ENCODE assay signal across 8 mouse cellular contexts in the genomic region with DNA sequence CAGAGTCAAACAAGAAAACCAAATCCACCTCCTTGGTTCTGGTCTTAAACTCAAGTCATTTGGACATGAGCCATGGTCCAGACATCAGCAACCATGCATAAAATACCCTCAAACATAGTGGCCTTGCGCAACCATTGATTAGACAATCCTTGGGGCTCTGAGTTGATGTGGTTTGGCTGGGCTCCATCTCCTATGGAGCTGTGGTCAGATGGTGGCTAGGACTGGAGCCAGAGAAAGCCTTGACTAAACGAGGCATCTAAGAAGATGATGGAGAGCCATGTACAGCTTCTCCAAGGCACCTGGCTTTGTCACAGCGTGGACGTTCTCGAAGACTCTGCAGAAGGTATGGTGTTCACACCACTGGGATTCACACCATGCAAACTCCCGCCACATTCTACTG.
DNase-seq lines count a peak whose midpoint lies in the region; ATAC-seq lines count a peak whose summit lies in the region.

No protein-coding gene starts in this region.

- H3K36me3 ChIP-seq in kidney, embryonic 16.5 days (ENCODE audit: insufficient read depth, low read length) = no peaks in the 10 kb centered on the region; the same call in 1 of the 2 replicates

- peaks cover 28% of the 10 kb centered on the region for H3K4me1 ChIP-seq in kidney, embryonic 16.5 days (ENCODE audit: insufficient read depth, low read length)

- no peak overlapping the region for H3K27ac ChIP-seq in kidney, embryonic 16.5 days (ENCODE audit: low read length)

- no peak overlapping the region for H3K4me2 ChIP-seq in kidney, embryonic 16.5 days (replicated peaks; ENCODE audit: low read depth, low read length)

- H3K27me3 ChIP-seq in kidney, embryonic 16.5 days (ENCODE audit: insufficient read depth, low read length) = no peaks in the 10 kb centered on the region

- ATAC-seq in kidney, embryonic 16.5 days (ENCODE audit: low FRiP score, low TSS enrichment) = no peak

- no peak overlapping the region for H3K4me3 ChIP-seq in kidney, embryonic 16.5 days (ENCODE audit: low read length)

- no peak overlapping the region for H3K9ac ChIP-seq in kidney, embryonic 16.5 days (replicated peaks; ENCODE audit: low read length)

- H3K9me3 ChIP-seq in kidney, embryonic 16.5 days (ENCODE audit: low read length) = no peaks in the 10 kb centered on the region

- peak; percentile 59 for DNase-seq in kidney, adult 11 months
- peak; percentile 2 for DNase-seq in MEL-GATA-1-ER (ENCODE audit: extremely low read depth, low read depth)
- peak; percentile 55 for DNase-seq in cerebellum, adult 8-10 months
- peak; percentile 50 to 67 for DNase-seq in lung, adult 18-20 months
- DNase-seq in urinary bladder, adult 2 months (ENCODE audit: low spot score) = no peak
- DNase-seq in embryo, embryonic 10 days (ENCODE audit: low spot score) = no peak
- DNase-seq in frontal cortex, postnatal 10 days (ENCODE audit: low spot score in 2 of 2) = no peak

- 88% methylated on average over 6 of the region's 6 CpGs for WGBS in kidney, embryonic 16.5 days

Comparison
In these comparisons a context has a peak if more than half of its experiments do, and no peak if none do; other contexts are left out.
1. DNase-seq: peak in kidney, adult 11 months (single experiment), MEL-GATA-1-ER (single experiment), cerebellum, adult 8-10 months (single experiment) and lung, adult 18-20 months (2 of 2); none in urinary bladder, adult 2 months (single experiment), embryo, embryonic 10 days (single experiment) and frontal cortex, postnatal 10 days (0 of 2).